Mouse (Mus musculus): ENCODE results near the gene Sox6. TPM values are rescaled to one million over a fixed set of nuclear protein-coding genes. Genes with fewer than 3 reads are reported as not detected.

Gene Sox6
- total and polyA plus RNA-seq, 2 experiments from 2014 or later = 30.8 to 47.6 TPM

DNA sequence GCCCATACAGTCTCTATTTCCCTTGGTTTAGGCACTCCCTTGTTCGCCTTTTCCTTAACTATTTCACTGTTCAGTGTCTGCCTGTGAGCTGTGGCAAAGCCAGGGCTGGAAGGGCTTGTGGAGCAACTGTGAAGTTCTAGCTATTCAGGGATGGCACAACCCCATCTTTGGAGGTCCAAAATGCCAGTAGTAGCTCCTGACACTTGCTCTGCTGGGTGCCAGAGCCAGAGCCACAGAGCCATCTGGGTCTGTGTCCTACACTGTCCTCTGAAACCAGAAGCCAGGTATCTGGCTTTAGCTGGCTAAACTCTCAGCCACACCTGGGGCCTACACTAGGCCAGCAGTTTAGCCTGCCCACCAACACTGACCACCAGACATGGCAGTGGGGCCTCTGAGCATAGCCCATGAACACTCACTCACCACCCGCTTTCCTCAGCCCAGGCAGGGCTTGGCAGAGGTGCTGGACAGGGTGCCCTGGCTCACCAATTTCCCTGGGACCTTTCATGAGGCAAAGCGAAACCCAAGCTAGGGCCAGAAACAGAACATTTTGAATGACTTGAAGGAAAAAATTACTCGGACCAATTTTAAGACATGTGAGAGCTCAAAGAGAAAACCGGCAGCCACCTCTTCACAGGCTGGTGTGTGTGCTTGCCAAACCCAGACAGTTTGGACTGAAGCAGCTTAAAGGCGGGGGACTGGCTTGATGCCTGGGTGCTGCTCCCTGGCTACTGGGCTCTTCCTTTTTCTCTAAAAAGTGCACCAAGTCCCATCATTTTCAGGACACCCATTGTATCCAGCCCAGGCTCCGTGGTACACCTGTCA lies 612.2 kb downstream of the Sox6 start:
- Histone ChIP-seq H3K9me3 (ENCODE audit: low read length) (no peaks in the 10 kb centered on the region), H3K9ac (replicated peaks; ENCODE audit: low read length, poor library complexity, severe bottlenecking) (no peak overlapping the region), H3K27ac (ENCODE audit: low read depth, low read length) (no peak overlapping the region), H3K27me3 (ENCODE audit: insufficient read depth, low read length) (no peaks in the 10 kb centered on the region), H3K4me1 (ENCODE audit: insufficient read depth, low read length) (no peaks in the 10 kb centered on the region), H3K4me2 (ENCODE audit: low read depth, low read length, poor library complexity, severe bottlenecking) (no peak overlapping the region), H3K4me3 (ENCODE audit: low read depth, low read length) (no peak overlapping the region), H3K36me3 (ENCODE audit: insufficient read depth, low read length) (no peaks in the 10 kb centered on the region)
- WGBS = 73% methylated on average over 7 of the region's 7 CpGs
- ATAC-seq (ENCODE audit: low FRiP score) (no peak), DNase-seq (ENCODE audit: low spot score) (peak; percentile 43)
- TF ChIP-seq CTCF (IDR thresholded peaks at IDR 0.05) = no peak

DNA sequence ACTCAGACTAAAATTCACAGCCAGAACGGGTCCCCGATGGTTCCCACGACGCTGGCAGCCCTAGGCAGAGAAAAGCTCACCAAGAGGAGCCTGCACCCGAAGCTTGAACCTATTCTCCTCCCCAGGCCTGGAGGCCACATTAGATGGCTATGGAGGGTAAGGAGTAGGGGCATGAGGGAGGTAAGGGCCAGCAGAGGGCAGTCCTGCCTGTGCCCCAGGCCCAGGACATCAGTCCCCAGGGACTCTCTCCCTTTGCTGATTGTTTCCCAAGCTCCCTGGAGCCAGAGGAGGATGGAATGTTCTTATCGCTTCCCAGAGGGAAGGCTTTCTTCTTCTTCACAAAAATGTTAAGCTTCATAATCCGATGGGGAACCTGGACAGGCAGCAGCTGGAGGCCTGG lies 615.8 kb downstream of the Sox6 start:
- WGBS = 66% methylated on average over 7 of the region's 7 CpGs
- no peak for TF ChIP-seq CTCF (IDR thresholded peaks at IDR 0.05)

DNA sequence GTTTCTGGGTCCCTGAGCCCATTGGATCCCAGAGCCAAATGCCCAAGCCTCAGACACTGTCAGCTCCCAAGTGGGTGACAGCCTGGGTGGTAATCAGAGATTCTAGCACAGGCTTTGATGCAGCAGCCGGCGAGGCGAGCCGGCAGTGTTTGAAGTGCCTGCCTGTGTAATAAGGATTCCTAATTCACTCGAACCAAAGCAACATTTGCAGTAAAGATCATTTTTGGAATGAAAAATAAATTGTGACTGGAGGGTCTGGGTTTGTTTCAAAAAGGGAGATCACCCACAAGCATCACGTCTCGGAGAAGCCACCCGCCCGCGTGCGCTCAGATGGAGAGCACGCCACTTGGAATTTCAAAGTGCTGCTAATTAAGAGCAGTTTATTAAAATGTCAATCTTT lies 617.6 kb downstream of the Sox6 start:
- TF ChIP-seq CTCF (IDR thresholded peaks at IDR 0.05) = no peak

More for the DNA sequence above, 615.8 kb downstream of the Sox6 start:
- Histone ChIP-seq H3K4me1 (ENCODE audit: insufficient read depth, low read length) (no peaks in the 10 kb centered on the region; the same call in 1 of the 2 replicates), H3K9me3 (ENCODE audit: low read length) (no peaks in the 10 kb centered on the region), H3K36me3 (ENCODE audit: insufficient read depth, low read length) (no peaks in the 10 kb centered on the region), H3K9ac (replicated peaks; ENCODE audit: low read length, poor library complexity, severe bottlenecking) (no peak overlapping the region), H3K4me3 (ENCODE audit: low read depth, low read length) (no peak overlapping the region), H3K27ac (ENCODE audit: low read depth, low read length) (no peak overlapping the region), H3K27me3 (ENCODE audit: insufficient read depth, low read length) (no peaks in the 10 kb centered on the region), H3K4me2 (ENCODE audit: low read depth, low read length, poor library complexity, severe bottlenecking) (no peak overlapping the region)
- DNase-seq (ENCODE audit: low spot score) (no peak), ATAC-seq (ENCODE audit: low FRiP score) (no peak)

More for the DNA sequence above, 617.6 kb downstream of the Sox6 start:
- Histone ChIP-seq H3K27ac (ENCODE audit: low read depth, low read length) (no peak overlapping the region), H3K9ac (replicated peaks; ENCODE audit: low read length, poor library complexity, severe bottlenecking) (no peak overlapping the region), H3K4me1 (ENCODE audit: insufficient read depth, low read length) (no peaks in the 10 kb centered on the region; the same call in 1 of the 2 replicates), H3K4me2 (ENCODE audit: low read depth, low read length, poor library complexity, severe bottlenecking) (no peak overlapping the region), H3K36me3 (ENCODE audit: insufficient read depth, low read length) (no peaks in the 10 kb centered on the region), H3K9me3 (ENCODE audit: low read length) (no peaks in the 10 kb centered on the region), H3K4me3 (ENCODE audit: low read depth, low read length) (no peak overlapping the region), H3K27me3 (ENCODE audit: insufficient read depth, low read length) (no peaks in the 10 kb centered on the region)
- no peak for DNase-seq (ENCODE audit: low spot score)
- 39% methylated on average over 12 of the region's 12 CpGs for WGBS
- ATAC-seq (ENCODE audit: low FRiP score) = no peak

Other genes starting within 250 kb of the Sox6 start
- 169 and 210 TPM in 2 replicates for gene 1110004F10Rik, start 601 bp upstream of the Sox6 start, total RNA-seq (2014; rRNA removed)
- gene 1110004F10Rik, start 601 bp upstream of the Sox6 start, polyA plus RNA-seq (2015; fragmentation: Nextera tagmentation; extraction: Ambion mirVana) = 368 and 370 TPM in 2 replicates
- gene Gm4353, start 45.8 kb upstream of the Sox6 start, total RNA-seq (2014; rRNA removed) = 0.93 and 4.0 TPM in 2 replicates
- 0.28 and 0.54 TPM in 2 replicates for gene Gm4353, start 45.8 kb upstream of the Sox6 start, polyA plus RNA-seq (2015; fragmentation: Nextera tagmentation; extraction: Ambion mirVana)